ENCODE assay signal across 8 mouse cellular contexts in genomic region chr2:139590888-139591698, GRCm38 (mm10).
DNase-seq lines count a peak whose midpoint lies in the region; ATAC-seq and TF ChIP-seq lines count a peak whose summit lies in the region.

No protein-coding gene starts in this region.

- no peak overlapping the region for H3K4me2 ChIP-seq in embryonic facial prominence, embryonic 12.5 days (replicated peaks)
- H3K4me2 ChIP-seq in intestine, postnatal 0 days (replicated peaks; ENCODE audit: low read depth): no peak overlapping the region
- no peak overlapping the region for H3K4me2 ChIP-seq in midbrain, embryonic 12.5 days (replicated peaks)

- no peaks in the 10 kb centered on the region for H3K4me1 ChIP-seq in embryonic facial prominence, embryonic 12.5 days
- H3K4me1 ChIP-seq in intestine, postnatal 0 days (replicated peaks; ENCODE audit: control insufficient read depth, insufficient read depth, low read length): no peaks in the 10 kb centered on the region
- no peaks in the 10 kb centered on the region for H3K4me1 ChIP-seq in midbrain, embryonic 12.5 days

- ATAC-seq in cerebellum, adult (ENCODE audit: insufficient number of reproducible peaks, low FRiP score, low TSS enrichment): peak; percentile 71
- 0 out of 2 replicates have a peak, but pooled peaks have one; percentile 35 for ATAC-seq in embryonic facial prominence, embryonic 12.5 days (ENCODE audit: insufficient number of reproducible peaks, insufficient read depth, low FRiP score, low TSS enrichment)
- ATAC-seq in intestine, postnatal 0 days: peak; percentile 28; the same call in 1 of the 2 replicates
- peak; percentile 87 for ATAC-seq in midbrain, embryonic 12.5 days (ENCODE audit: low FRiP score, low read depth)

- peak; percentile 84 for TF ChIP-seq CTCF in intestine, postnatal 0 days (IDR thresholded peaks at IDR 0.05; ENCODE audit: low read depth)

- H3K36me3 ChIP-seq in embryonic facial prominence, embryonic 12.5 days: no peaks in the 10 kb centered on the region
- H3K36me3 ChIP-seq in intestine, postnatal 0 days (ENCODE audit: control insufficient read depth, insufficient read depth): no peaks in the 10 kb centered on the region
- H3K36me3 ChIP-seq in midbrain, embryonic 12.5 days: no peaks in the 10 kb centered on the region

- no peaks in the 10 kb centered on the region for H3K27me3 ChIP-seq in embryonic facial prominence, embryonic 12.5 days
- H3K27me3 ChIP-seq in intestine, postnatal 0 days (replicated peaks; ENCODE audit: control insufficient read depth, insufficient read depth, low read length): no peaks in the 10 kb centered on the region
- no peaks in the 10 kb centered on the region for H3K27me3 ChIP-seq in midbrain, embryonic 12.5 days

- DNase-seq in cerebellum, postnatal 36 days: no peak
- DNase-seq in right cerebral cortex, adult 2 months (ENCODE audit: low spot score in 2 of 2): peak; percentile 10 to 31
- DNase-seq in right cerebral cortex, postnatal 14 days: no peak
- DNase-seq in ovary, postnatal 36 days (ENCODE audit: low spot score): no peak

- no peak overlapping the region for H3K9ac ChIP-seq in embryonic facial prominence, embryonic 12.5 days
- H3K9ac ChIP-seq in intestine, postnatal 0 days (ENCODE audit: low read depth, low read length): no peak overlapping the region
- no peak overlapping the region for H3K9ac ChIP-seq in midbrain, embryonic 12.5 days (replicated peaks)

- no peak overlapping the region for H3K4me3 ChIP-seq in embryonic facial prominence, embryonic 12.5 days
- H3K4me3 ChIP-seq in intestine, postnatal 0 days (ENCODE audit: low read depth, low read length): no peak overlapping the region
- H3K4me3 ChIP-seq in midbrain, embryonic 12.5 days: no peak overlapping the region

- no peak overlapping the region for H3K27ac ChIP-seq in embryonic facial prominence, embryonic 12.5 days
- no peak overlapping the region for H3K27ac ChIP-seq in intestine, postnatal 0 days (ENCODE audit: low read depth, low read length)
- H3K27ac ChIP-seq in midbrain, embryonic 12.5 days (replicated peaks): no peak overlapping the region

- H3K9me3 ChIP-seq in embryonic facial prominence, embryonic 12.5 days: no peaks in the 10 kb centered on the region
- no peaks in the 10 kb centered on the region for H3K9me3 ChIP-seq in intestine, postnatal 0 days (ENCODE audit: control insufficient read depth)
- no peaks in the 10 kb centered on the region for H3K9me3 ChIP-seq in midbrain, embryonic 12.5 days

- 26% methylated on average over 10 of the region's 10 CpGs for WGBS in embryonic facial prominence, embryonic 12.5 days
- 40% methylated on average over 10 of the region's 10 CpGs for WGBS in intestine, postnatal 0 days
- 33% methylated on average over 10 of the region's 10 CpGs for WGBS in midbrain, embryonic 12.5 days

Comparison
In these comparisons a context has a peak if more than half of its experiments do, and no peak if none do; other contexts are left out.
1. DNase-seq: peak in right cerebral cortex, adult 2 months (2 of 2); none in cerebellum, postnatal 36 days (0 of 2), right cerebral cortex, postnatal 14 days (single experiment) and ovary, postnatal 36 days (single experiment).
2. ATAC-seq: peak in every context shown above with its lines; median percentile 87 in midbrain, embryonic 12.5 days; 71 in cerebellum, adult; 35 in embryonic facial prominence, embryonic 12.5 days; 28 in intestine, postnatal 0 days.